Mouse (Mus musculus) liver, embryonic 16.5 days (tissue): Measurements from ENCODE around the gene AF067061. TPM values are rescaled to one million over a fixed set of nuclear protein-coding genes. Genes with fewer than 3 reads are reported as not detected.
"Not testable (repeated sequence)": the region's sequence is repeated elsewhere in the genome, so short reads cannot be mapped to it uniquely, and the experiment has no call there.

Source experiments
- ATAC-seq: fragments of 200-750 bp; cut with Nextera tagmentation; 2 replicates; pipeline ENCODE4 v1.8.0; 2017; ENCODE audit warnings: low read depth, mild to moderate bottlenecking, moderate number of reproducible peaks, moderate library complexity
- H3K27ac ChIP-seq: fragments of 300-500 bp; sonication (generic); 2 replicates; pipeline ENCODE4 v1.5.1; 2014; ENCODE audit warnings: mild to moderate bottlenecking, low read length
- H3K27me3 ChIP-seq: fragments of 300-500 bp; sonication (generic); 2 replicates; pipeline ENCODE4 v1.6.1; 2014; ENCODE audit warnings: low read depth, low read length, mixed read lengths; ENCODE audit not compliant: control insufficient read depth, insufficient read depth
- H3K36me3 ChIP-seq: fragments of 300-500 bp; sonication (generic); 2 replicates; pipeline ENCODE4 v1.6.1; 2014; ENCODE audit warnings: mild to moderate bottlenecking; ENCODE audit not compliant: control insufficient read depth, insufficient read depth
- H3K4me1 ChIP-seq: fragments of 300-500 bp; sonication (generic); 2 replicates; pipeline ENCODE4 v1.6.1; 2014; ENCODE audit warnings: low read depth, low read length, mixed read lengths; ENCODE audit not compliant: control insufficient read depth
- H3K4me2 ChIP-seq: fragments of 300-500 bp; sonication (generic); 2 replicates; pipeline ENCODE4 v1.6.1; 2014; ENCODE audit warnings: low read depth, low read length, mixed read lengths
- H3K4me3 ChIP-seq: fragments of 300-500 bp; sonication (generic); 2 replicates; pipeline ENCODE4 v1.5.1; 2014; ENCODE audit warnings: low read depth, mild to moderate bottlenecking, low read length
- H3K9ac ChIP-seq: fragments of 300-500 bp; sonication (generic); 2 replicates; pipeline ENCODE4 v1.6.1; 2014; ENCODE audit warnings: low read depth, low read length
- H3K9me3 ChIP-seq: fragments of 300-500 bp; sonication (generic); replicated peaks from 2 replicates; pipeline ENCODE4 v1.6.1; 2016; ENCODE audit warnings: low read length; ENCODE audit not compliant: control insufficient read depth
- WGBS: fragments of 180-500 bp; shearing (Covaris S2); extraction: QIAGEN DNeasy Blood & Tissue Kit; methylation state at CpG from one replicate; pipeline ENCODE4 v1.1.7; 2014; ENCODE audit not compliant: insufficient replicate concordance; 5-methylcytosine and 5-hydroxymethylcytosine counted together
- polyA plus RNA-seq: library from polyadenylated mRNA; unstranded; fragments of >200 nt; fragmentation: Nextera tagmentation; extraction: Ambion mirVana; gene quantifications from 2 replicates; pipeline ENCODE4 v1.2.1, GENCODE M21; 2015

Gene AF067061
- polyA plus RNA-seq, 1 experiment from 2014 or later = not detected

- not testable (repeated sequence) for H3K9me3 ChIP-seq, ATAC-seq, H3K4me1 ChIP-seq, H3K27me3 ChIP-seq, H3K9ac ChIP-seq, H3K4me2 ChIP-seq, H3K4me3 ChIP-seq, H3K36me3 ChIP-seq, H3K27ac ChIP-seq
- WGBS = 60% methylated on average over 3 of the region's 3 CpGs
These were observed 3.9 kb upstream of the AF067061 start for GRCm38 (mm10) chr13:120258817-120259658.

GRCm38 (mm10) chr13:120259718-120260117 lies 3.2 kb upstream of the AF067061 start:
- H3K36me3 ChIP-seq, H3K4me1 ChIP-seq, H3K9me3 ChIP-seq, H3K4me2 ChIP-seq, ATAC-seq, H3K9ac ChIP-seq, H3K4me3 ChIP-seq, H3K27ac ChIP-seq, H3K27me3 ChIP-seq: not testable (repeated sequence)
- 28% methylated on average over 3 of the region's 3 CpGs for WGBS

DNA sequence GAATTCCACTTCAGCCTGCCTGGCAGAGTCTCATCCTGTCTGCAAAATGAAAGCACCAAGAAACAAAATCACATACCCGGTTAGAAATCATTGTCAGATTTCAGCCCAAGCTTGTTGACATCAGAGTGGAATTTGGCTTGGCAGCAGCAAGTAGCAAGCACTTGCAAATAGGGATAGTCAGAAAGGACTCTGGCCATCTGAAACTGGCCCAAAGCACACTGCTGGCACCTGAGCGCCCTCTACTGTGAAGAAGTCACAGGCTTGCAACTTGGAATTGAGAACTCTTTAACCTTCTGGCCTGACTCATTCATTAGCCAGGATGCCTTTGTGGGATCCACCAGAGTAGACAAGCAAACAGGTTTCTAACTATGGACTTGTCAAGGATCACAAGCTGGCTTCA lies 14.9 kb downstream of the AF067061 start:
- not testable (repeated sequence) for H3K4me1 ChIP-seq, H3K9ac ChIP-seq, H3K9me3 ChIP-seq, ATAC-seq, H3K27ac ChIP-seq, H3K4me2 ChIP-seq, H3K4me3 ChIP-seq, H3K36me3 ChIP-seq, H3K27me3 ChIP-seq
- 21% methylated on average over 2 of the region's 2 CpGs for WGBS

DNA sequence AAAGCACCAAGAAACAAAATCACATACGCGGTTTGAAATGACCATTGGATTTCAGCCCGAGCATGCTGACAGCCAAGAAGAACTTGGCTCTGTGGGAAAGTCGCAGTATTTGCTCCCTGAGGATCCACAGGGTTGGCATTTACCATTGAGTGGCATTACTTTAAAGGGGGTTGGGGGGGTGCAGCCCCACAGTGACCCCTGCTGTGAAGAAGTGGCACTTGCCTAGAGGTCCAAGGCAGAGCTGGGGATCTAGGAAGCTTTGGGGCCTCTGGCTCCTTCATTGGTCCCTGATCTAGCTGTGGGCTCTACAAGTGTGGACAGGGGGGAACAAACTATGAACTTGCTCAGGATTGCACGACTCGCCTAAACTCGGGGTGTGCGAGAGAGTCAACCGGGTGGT lies 15.9 kb downstream of the AF067061 start:
- WGBS = 71% methylated on average over 9 of the region's 9 CpGs
- Histone ChIP-seq H3K4me3 (no peak overlapping the region), H3K27me3 (no peaks in the 10 kb centered on the region), H3K9ac (no peak overlapping the region), H3K36me3 (no peaks in the 10 kb centered on the region), H3K4me1 (no peaks in the 10 kb centered on the region), H3K4me2 (no peak overlapping the region), H3K27ac (no peak overlapping the region), H3K9me3 (no peaks in the 10 kb centered on the region)
- no peak for ATAC-seq

DNA sequence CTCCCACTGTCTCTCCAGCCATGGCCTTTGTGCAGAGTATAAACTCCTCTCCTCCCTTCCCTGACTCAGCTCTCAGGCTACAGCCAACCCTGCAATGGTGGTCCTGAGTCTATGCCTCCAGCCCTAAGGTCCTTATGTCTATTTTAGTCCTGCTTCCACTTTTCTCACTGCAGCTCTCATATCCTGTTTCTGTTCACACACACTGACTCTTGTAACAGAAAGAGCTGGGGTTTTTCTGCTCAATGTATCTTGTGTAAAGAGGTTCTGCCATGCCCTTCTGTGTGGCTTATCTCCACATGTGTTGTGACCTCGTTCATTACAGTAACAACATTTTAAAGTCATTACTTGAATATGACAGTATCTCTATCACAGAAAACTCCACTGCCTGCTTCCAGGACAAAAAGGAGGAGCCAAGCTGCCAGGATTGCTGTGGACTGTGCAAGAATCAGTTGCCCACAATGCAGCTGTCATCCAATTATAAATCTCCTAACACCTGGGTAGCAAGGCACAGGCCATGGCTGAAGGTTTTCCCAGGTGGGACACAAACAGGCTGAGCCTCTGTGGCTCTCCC lies 36.5 kb downstream of the AF067061 start:
- Histone ChIP-seq H3K4me3 (no peak overlapping the region), H3K4me1 (no peaks in the 10 kb centered on the region), H3K9ac (no peak overlapping the region), H3K27me3 (no peaks in the 10 kb centered on the region), H3K36me3 (no peaks in the 10 kb centered on the region), H3K9me3 (no peaks in the 10 kb centered on the region), H3K27ac (no peak overlapping the region), H3K4me2 (no peak overlapping the region)
- no peak for ATAC-seq
- 21% methylated on average over 1 of the region's 1 CpGs for WGBS

- no peak within 1 kb of the TSS for H3K9ac ChIP-seq
- no peaks in the 10 kb centered on the region for H3K4me1 ChIP-seq
- H3K27ac ChIP-seq = no peak within 1 kb of the TSS
- ATAC-seq = no peak
- no peaks in the 10 kb centered on the region for H3K36me3 ChIP-seq
- no peaks in the 10 kb centered on the region for H3K9me3 ChIP-seq
- no peak within 1 kb of the TSS for H3K4me2 ChIP-seq
- whole genome bisulfite sequencing = 15% methylated on average over 2 of the region's 2 CpGs
- no peaks in the 10 kb centered on the region for H3K27me3 ChIP-seq
- H3K4me3 ChIP-seq = no peak within 1 kb of the TSS
These were observed 37.1 kb downstream of the AF067061 start, which contains the start of gene BC147527 for GRCm38 (mm10) chr13:120299991-120300442. TSS of gene BC147527 (plus strand) at chr13:120300392.

GRCm38 (mm10) chr13:120300853-120301252 lies 37.9 kb downstream of the AF067061 start:
- no peak overlapping the region for H3K9ac ChIP-seq
- 62% methylated on average over 4 of the region's 4 CpGs for WGBS
- H3K27me3 ChIP-seq = no peaks in the 10 kb centered on the region
- H3K4me3 ChIP-seq = no peak overlapping the region
- ATAC-seq = no peak
- no peaks in the 10 kb centered on the region for H3K36me3 ChIP-seq
- H3K4me2 ChIP-seq = no peak overlapping the region
- no peaks in the 10 kb centered on the region for H3K4me1 ChIP-seq
- no peak overlapping the region for H3K27ac ChIP-seq
- no peaks in the 10 kb centered on the region for H3K9me3 ChIP-seq

DNA sequence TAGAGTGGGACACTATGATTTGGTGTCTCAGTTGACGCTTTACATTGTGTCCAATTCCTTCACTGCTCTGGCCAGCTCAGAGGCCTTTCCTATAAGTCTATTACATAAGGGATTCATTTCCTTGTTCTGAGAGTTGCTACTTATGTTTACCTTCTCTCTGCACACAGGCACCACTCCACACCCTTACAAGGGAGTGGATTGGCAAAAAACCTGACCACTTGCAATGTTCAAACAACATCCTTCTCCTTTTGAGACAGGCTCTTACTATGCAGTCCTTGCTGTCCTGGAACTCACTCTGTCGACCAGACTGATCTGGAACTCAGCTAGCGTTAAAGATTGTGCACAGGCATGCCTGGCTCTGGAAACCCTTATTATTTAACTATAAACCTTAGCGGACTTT lies 47.8 kb downstream of the AF067061 start:
- 60% methylated on average over 4 of the region's 4 CpGs for WGBS
- Histone ChIP-seq H3K4me1 (no peaks in the 10 kb centered on the region), H3K27ac (no peak overlapping the region), H3K36me3 (no peaks in the 10 kb centered on the region), H3K4me3 (no peak overlapping the region), H3K9ac (no peak overlapping the region), H3K4me2 (no peak overlapping the region), H3K9me3 (no peaks in the 10 kb centered on the region), H3K27me3 (no peaks in the 10 kb centered on the region)
- ATAC-seq = no peak

- Histone ChIP-seq H3K9me3 (no peaks in the 10 kb centered on the region), H3K27ac (no peak overlapping the region), H3K4me2 (no peak overlapping the region), H3K4me1 (no peaks in the 10 kb centered on the region), H3K36me3 (no peaks in the 10 kb centered on the region), H3K9ac (no peak overlapping the region), H3K4me3 (no peak overlapping the region), H3K27me3 (no peaks in the 10 kb centered on the region)
- 32% methylated on average over 14 of the region's 14 CpGs for WGBS
- no peak for ATAC-seq
These were observed 50.7 kb downstream of the AF067061 start for GRCm38 (mm10) chr13:120313584-120313983.
